Mouse (Mus musculus): Measurements from ENCODE around the gene Hnrnpdl.

DNA sequence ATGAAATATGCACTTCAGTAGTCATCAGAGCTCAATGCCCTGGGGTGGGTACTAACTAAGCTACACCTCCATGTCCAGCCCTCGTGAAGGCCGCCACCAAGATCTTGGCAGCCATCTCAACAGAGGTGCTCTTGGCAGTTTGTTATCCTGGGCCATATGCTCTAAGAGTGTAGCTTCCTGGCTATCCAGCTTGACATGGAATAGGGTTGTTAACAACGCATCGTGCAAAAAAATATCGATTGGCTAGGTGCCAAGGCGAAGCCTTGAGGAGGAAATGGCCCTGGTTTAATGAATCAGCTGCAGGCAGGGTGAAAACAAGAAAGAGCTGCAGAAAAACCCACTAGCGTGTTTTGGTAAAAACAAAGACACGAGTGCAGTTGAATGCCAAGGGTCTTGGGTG is 45.6 kb upstream of the Hnrnpdl start:
- TF ChIP-seq GATA1 (IDR thresholded peaks at IDR 0.05; ENCODE audit: low read length) (no peak), TAL1 (IDR thresholded peaks at IDR 0.05; ENCODE audit: low read length) (no peak)
